In the genomic region with DNA sequence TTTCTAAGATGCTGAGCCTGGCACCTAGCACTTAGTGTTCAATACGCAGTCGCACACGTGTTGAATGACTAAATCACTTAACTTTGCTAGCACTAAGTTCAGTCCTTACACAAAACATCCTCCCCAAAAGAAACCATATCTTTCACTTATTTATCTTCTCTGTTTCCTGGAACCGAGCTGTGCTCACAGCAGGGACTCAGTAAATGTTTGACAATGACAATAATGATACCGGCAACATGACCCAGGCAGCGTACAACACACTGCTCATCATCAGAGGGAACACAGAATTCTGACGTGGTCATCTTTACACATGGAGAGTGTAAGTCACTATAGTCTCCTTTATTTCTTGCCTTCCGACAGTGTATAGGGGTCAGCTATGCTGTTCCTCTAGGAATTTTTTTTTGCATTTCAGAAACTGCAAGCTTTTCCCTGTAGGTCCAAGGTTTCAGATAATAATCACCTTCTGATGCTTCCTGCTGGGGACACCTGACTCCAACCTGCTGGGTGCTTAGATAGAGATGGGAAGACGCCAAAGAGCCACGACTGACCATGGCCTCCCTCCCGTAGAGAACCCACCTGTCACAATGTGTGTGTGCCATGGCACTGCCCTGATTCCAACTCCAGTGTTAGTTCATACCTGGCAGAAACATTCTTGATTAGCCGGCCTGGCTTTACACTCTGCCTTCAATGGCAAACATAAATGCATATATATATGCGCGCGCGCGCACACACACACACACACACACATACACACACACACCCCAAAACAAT, we compare ENCODE assay signal across 25 mouse cellular contexts. TPM values are rescaled to one million over a fixed set of nuclear protein-coding genes. Genes with fewer than 3 reads are reported as not detected.
DNase-seq lines count a peak whose midpoint lies in the region; ATAC-seq lines count a peak whose summit lies in the region.
"Had no signal": no experiment of that assay in that cellular context is flagged by ENCODE, and none has a peak within 500 bp of the region (broad histone marks: within the 10 kb centered on the region; RNA-seq: fewer than 3 reads in every experiment).

No protein-coding gene starts in this region.

- H3K27me3 ChIP-seq in forebrain, embryonic 11.5 days (ENCODE audit: control insufficient read depth, insufficient read depth, low read length), result no peaks in the 10 kb centered on the region
- H3K27me3 ChIP-seq: CH12.LX; liver, embryonic 15.5 days; neural tube, embryonic 13.5 days had no signal

- H3K4me1 ChIP-seq in forebrain, embryonic 11.5 days (replicated peaks; ENCODE audit: control insufficient read depth, insufficient read depth, low read length), result no peaks in the 10 kb centered on the region
- H3K4me1 ChIP-seq: liver, embryonic 15.5 days; neural tube, embryonic 13.5 days had no signal

- H3K9ac ChIP-seq in forebrain, embryonic 11.5 days (ENCODE audit: low read length), result no peak overlapping the region
- H3K9ac ChIP-seq: limb, embryonic 12.5 days; liver, embryonic 15.5 days; lung, embryonic 14.5 days; neural tube, embryonic 13.5 days had no signal

- 93% methylated on average over 17 of the region's 17 CpGs for WGBS in forebrain, embryonic 11.5 days

- H3K9me3 ChIP-seq in forebrain, embryonic 11.5 days (ENCODE audit: control insufficient read depth, low read length), result no peaks in the 10 kb centered on the region
- H3K9me3 ChIP-seq: limb, embryonic 12.5 days; liver, embryonic 15.5 days; neural tube, embryonic 13.5 days had no signal

- H3K4me2 ChIP-seq in forebrain, embryonic 11.5 days (ENCODE audit: low read depth, low read length, severe bottlenecking), result no peak overlapping the region
- H3K4me2 ChIP-seq: heart, embryonic 11.5 days; limb, embryonic 12.5 days; liver, embryonic 15.5 days; lung, embryonic 14.5 days; midbrain, embryonic 11.5 days; neural tube, embryonic 13.5 days had no signal

- H3K4me3 ChIP-seq in forebrain, embryonic 11.5 days (ENCODE audit: low read depth, low read length), result no peak overlapping the region
- H3K4me3 ChIP-seq: limb, embryonic 12.5 days; liver, embryonic 15.5 days; neural tube, embryonic 13.5 days had no signal

- ATAC-seq in cerebellum, adult (ENCODE audit: insufficient number of reproducible peaks, low FRiP score, low TSS enrichment), result peak; percentile 71
- no peak for ATAC-seq in forebrain, embryonic 11.5 days (replicated peaks; ENCODE audit: low FRiP score)
- no peak for ATAC-seq in inflammation-experienced regulatory T-cells, adult 6 months
- ATAC-seq: forebrain, embryonic 14.5 days; intestine, postnatal 0 days had no signal

- no peaks in the 10 kb centered on the region for H3K36me3 ChIP-seq in forebrain, embryonic 11.5 days (ENCODE audit: control insufficient read depth, insufficient read depth, low read length)
- H3K36me3 ChIP-seq: limb, embryonic 12.5 days; liver, embryonic 15.5 days; neural tube, embryonic 13.5 days had no signal

- DNase-seq in heart, adult 11 months, result peak; percentile 76
- DNase-seq in heart, adult 9 months (ENCODE audit: low spot score in 2 of 2), result no peak
- peak; percentile 93 for DNase-seq in cerebellum, adult 8-10 months
- DNase-seq in cerebellum, postnatal 25 days, result peak; percentile 96 to 97
- no peak for DNase-seq in T-cell, adult 2 months (ENCODE audit: low spot score)
- DNase-seq in forebrain, embryonic 11.5 days (ENCODE audit: low spot score), result no peak
- DNase-seq: adrenal gland, postnatal 25 days; gastrocnemius, postnatal 14 days; kidney, adult 9 months; kidney, postnatal 14 days; layer of hippocampus, adult 9-11 months; lung, embryonic 14.5 days; lung, postnatal 36 days; right cerebral cortex, postnatal 4 days; thymus, postnatal 4 days had no signal

- no peak overlapping the region for H3K27ac ChIP-seq in forebrain, embryonic 11.5 days (ENCODE audit: low read depth, low read length)
- H3K27ac ChIP-seq: limb, embryonic 12.5 days; liver, embryonic 15.5 days; neural tube, embryonic 13.5 days had no signal

RNA-seq across cellular contexts. Expression of gene Eps8, which starts 46.3 kb away (rescaled TPM):
- 5.9 and 6.9 TPM in 2 replicates for polyA plus RNA-seq in forebrain, embryonic 11.5 days (2014; fragmentation: Nextera tagmentation; extraction: Ambion mirVana)
- polyA plus RNA-seq in inflammation-experienced regulatory T-cells, adult 6 months (2017; shearing (Covaris generic)), result 1 to 10 TPM in 1 of 3 experiments, under 1 TPM in 1, not detected in 1; 0.39 to 1.3 TPM

Comparison
In these comparisons a context has a peak if more than half of its experiments do, and no peak if none do; other contexts are left out.
1. DNase-seq: peak in heart, adult 11 months (single experiment), cerebellum, adult 8-10 months (single experiment) and cerebellum, postnatal 25 days (2 of 2); none in heart, adult 9 months (0 of 2), T-cell, adult 2 months (single experiment) and forebrain, embryonic 11.5 days (single experiment).